Mouse (Mus musculus): Measurements from ENCODE around the gene Tmem150c.

DNA sequence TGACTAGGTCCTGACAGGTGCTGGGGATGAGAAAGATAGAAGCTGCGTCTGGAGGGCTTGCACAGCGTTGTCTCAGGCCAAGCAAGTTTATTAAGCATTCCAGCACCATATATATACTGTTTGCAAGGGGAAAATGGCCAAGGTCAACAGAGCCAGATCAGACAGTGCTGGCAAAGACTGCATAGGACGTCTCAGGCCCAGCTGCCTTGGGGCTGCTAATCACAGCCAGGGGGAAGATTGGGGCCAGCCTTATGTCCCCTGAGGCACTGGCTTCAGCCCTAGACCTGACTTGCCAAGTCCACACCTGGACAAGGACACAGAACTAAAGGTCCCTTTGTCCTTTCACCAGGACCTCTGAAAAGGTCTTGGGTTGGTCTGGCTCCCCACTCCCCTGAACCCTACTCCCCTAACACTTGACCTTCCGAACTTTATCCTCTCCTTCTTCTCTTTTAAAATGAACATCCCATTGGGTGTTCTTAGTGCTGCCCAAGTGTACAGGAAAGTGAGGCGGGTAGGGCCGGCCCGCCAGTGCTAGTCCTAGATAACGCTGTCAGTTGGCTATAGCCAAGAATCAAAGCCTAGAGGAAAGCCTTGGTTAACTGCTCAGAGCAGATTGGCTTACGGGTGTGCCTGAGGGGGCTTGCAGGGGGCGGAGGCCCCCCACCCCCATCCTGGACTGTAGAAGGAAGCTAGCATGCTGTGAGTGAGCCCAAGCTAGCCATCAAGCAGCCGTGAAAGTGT is 104.6 kb downstream of the Tmem150c start:
- no peak for TF ChIP-seq POLR2A (IDR thresholded peaks at IDR 0.05; ENCODE audit: borderline replicate concordance, low read depth, low read length)
- no peak for TF ChIP-seq CTCF (IDR thresholded peaks at IDR 0.05; ENCODE audit: low read depth, low read length)
